Mouse (Mus musculus) cerebellum, postnatal 10 days (tissue): ENCODE data around the gene Olfr1016.

Source experiments
- DNase-seq, 2 experiments: peaks; one replicate each; pipeline ENCODE4 v3.0.0; 2021; ENCODE audit warnings: mixed read lengths in 2 of 2

The Olfr1016 gene

DNA sequence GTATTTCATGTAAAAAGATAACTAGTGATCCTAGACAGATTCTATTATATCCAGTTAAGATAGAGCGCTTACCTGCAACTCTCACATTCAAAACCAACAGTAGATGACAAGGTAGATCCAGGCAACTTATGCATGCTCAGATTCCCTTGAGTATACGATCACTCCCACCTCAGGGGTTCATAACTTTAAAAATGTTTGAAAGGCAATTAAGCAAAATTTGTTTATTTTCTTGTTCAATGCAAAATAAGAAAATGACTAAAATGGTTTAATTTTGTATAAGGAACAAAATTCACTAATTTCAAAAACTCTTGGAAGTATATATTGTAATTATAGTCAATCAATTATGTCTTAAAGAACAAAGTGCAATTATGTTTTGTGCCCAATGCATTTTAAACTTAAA lies at the start of gene Olfr1016:
Olfr1016 (minus strand) TSS at position 101 of the 400 bp plus-strand sequence.
- DNase-seq = no peak

DNA sequence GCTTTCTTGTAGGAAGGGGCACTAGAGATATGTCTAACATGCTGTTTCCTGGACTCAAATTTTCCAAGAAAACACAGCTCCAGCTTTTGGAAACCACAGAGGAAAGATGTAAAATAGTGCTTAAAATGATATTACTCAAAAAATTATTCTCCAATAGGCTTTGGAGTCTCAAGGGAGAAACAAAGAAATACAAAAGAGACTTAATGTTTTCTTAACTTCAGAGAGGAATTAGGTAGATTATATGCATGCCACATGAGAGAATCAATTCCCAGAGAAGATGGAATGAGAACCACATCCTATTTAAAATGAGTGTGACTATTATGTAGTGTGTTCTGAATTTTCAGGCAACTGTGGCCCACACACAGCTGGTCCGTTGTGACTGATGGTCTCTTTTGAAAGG lies 44.4 kb upstream of the Olfr1016 start, which contains the start of gene Olfr1020:
Olfr1020 (plus strand) TSS at position 301 of the 400 bp plus-strand sequence.
- DNase-seq = no peak

DNA sequence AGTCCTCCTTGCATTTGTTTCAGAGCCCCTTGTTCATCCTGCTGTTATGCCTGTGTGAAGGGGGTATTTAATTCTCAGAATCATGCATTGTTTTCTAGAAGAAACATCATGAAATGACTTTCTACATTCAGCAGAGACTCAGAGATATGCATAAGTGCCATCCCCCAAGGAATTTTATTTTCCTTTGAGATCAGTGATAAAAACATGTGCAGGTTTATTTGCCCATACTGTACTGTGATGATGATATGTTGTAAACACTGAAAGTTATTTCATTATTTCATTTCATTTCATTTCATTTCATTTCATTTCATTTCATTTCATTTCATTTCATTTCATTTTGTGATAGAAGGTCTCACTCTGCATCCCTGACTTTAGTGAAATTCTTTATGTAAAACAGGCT lies 43.0 kb upstream of the Olfr1016 start, which contains the start of gene Olfr1019:
Olfr1019 (minus strand) TSS at position 101 of the 400 bp plus-strand sequence.
- DNase-seq = no peak

DNA sequence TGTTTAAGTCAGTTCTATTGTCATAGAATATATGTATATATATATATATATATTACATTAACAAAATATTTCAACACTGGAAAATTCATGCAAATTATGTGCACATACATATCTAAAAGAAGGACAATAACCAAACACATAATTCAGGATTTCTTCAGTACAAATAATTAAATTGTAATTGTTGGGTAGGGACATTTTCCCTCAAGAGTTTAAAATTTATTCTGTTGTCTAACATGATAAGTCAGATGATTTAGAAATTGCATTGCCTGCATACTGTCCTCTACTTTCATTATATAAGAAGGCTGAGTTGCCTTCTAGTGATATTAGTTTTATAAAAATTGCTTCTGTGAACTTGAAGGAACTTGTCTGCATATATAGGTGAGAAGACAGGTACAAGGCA lies 15.8 kb upstream of the Olfr1016 start, which contains the start of gene Olfr1018:
Olfr1018 (plus strand) TSS at position 301 of the 400 bp plus-strand sequence.
- DNase-seq = no peak

DNA sequence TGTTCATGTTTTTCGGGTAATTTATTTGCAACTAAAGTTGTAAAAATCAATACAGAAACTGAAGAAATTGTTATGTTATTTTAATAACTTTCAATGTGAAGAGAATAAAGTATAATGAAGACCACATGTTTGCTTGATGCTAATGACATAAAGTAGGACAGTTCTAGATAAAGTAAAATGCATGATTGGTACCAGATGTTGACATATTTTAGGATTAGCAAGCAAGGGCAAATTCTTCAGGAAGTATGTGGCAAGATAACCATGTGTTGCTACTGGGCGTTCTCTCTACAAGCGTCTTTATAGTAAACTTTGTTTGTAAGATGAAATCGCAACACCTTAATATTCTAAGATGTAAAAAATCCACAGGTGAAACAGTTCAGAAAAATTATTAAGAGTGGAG lies 2.2 kb upstream of the Olfr1016 start:
- DNase-seq = no peak

DNA sequence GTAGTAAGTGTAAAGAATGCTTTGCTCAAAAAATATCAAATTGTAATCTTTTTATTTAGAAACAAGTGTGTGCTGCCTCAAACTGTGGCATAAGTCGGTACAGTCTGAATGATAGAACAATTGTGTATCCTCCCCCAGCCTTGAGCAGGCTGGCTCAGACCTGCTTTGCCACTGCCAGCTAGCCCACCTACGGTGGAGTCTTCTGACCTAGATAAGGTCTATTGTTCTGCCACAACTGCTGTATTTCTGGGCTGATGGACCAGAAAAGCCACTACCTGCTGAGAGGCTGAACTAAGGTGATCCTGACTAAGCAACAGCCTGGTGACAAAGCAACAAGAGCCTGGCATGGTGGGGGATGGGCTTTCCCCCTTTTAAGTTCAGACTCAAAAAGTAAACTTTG lies 10.0 kb downstream of the Olfr1016 start:
- DNase-seq = peak; percentile 1 to 2

DNA sequence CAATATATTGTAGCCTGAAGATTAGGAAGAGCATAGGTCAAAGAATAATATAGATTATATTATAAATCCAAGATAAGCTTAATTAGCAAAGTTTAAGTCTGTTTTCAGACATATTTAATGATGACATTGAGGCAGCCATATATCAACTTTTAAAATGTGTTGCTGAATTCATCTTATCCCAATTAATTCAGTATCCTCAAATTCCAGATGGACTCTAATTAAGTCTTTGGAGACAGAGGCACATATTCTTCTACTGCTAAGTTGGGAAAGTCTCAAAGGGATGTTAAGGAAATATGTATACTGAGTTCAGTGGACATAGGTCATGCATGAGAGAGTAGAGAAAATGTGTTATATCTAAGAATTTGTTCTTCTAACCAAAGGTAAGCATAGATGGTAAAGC lies 20.6 kb downstream of the Olfr1016 start, which contains the start of gene Olfr1015:
Olfr1015 (plus strand) TSS at position 301 of the 400 bp plus-strand sequence.
- no peak for DNase-seq

DNA sequence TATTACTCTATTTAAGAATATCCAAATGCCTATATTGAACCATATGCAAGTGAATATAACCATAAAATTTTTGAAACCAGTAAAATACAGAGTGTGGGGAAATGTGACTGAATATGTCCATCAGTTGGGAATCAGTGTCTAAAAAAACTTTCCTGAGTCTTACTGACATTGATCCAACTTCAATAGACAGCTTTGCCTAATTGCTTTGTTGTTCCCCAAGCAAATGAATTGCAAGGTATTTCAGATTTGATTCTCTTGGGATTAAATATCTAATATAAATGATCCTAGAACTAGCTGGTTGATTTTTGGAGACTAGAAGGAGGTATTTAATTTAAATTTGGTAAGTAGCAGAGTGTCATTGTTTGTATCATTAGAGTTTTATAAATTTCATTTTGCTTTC lies 29.9 kb downstream of the Olfr1016 start, which contains the start of gene Olfr1014:
Olfr1014 (plus strand) TSS at position 301 of the 400 bp plus-strand sequence.
- no peak for DNase-seq

DNA sequence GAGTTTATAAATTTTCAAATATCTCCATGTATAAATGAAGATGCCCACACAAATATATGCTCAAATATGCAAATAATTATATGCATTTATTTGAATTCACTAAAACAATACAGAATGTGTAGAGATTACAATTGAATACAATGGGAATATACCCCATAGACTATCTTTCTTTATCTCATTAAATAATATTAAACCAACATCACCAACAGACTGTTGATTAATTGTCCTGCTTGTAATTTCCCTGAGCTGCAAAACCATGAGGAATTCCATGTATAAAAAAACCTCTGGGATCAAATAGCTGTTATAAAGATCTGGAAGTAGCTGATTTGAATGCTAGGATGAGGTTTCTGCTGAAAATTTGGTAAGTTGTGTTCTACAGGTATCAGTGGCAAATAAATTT lies 35.5 kb downstream of the Olfr1016 start, which contains the start of gene Olfr1013:
Olfr1013 (plus strand) TSS at position 301 of the 400 bp plus-strand sequence.
- no peak for DNase-seq

DNA sequence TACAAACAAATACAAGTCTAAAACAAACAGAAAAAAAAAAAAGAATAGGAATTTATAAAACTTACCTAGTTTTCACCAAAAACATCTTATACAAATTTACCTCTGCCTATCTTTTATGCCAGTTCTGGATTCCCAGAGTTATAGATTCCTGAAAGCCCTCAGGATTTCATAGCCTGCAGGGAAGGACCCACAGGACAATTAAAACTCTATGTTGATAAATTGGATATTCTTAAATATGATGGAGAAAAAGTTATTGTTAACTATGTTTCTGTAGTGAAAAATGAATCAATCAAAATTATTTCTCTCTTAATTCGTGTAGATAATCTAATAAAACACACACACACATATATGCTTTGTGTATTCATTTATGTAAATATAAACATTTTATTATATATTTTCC lies 39.7 kb downstream of the Olfr1016 start, which contains the start of gene Olfr1012:
Olfr1012 (minus strand) TSS at position 101 of the 400 bp plus-strand sequence.
- DNase-seq = no peak

DNA sequence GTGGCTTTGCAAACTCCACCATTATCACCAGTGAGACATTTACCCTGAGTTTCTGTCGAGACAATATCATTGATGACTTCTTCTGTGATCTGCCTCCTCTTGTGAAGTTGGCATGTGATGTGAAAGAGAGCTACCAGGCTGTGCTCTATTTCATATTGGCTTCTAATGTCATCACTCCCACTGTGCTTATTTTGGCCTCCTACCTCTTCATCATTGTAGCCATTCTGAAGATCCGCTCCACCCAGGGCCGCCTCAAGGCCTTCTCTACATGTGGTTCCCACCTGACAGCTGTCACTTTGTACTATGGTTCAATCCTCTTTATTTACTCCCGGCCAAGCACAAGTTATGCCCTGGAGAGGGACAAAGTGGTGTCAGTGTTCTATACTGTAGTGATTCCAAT lies 48.5 kb downstream of the Olfr1016 start:
- DNase-seq = peak; percentile 14 to 59
